In genomic region chr16:94713480-94714094, GRCm38 (mm10) we compare ENCODE assay signal across 8 mouse cellular contexts.
DNase-seq lines count a peak whose midpoint lies in the region; ATAC-seq lines count a peak whose summit lies in the region.

No protein-coding gene starts in this region.

- peak; percentile 90 for DNase-seq in adrenal gland, postnatal 25 days
- peak; percentile 88 for DNase-seq in embryonic facial prominence, embryonic 10.5 days (ENCODE audit: low spot score)
- peak; percentile 86 to 87 for DNase-seq in left cerebral cortex, postnatal 25 days (ENCODE audit: low spot score in 2 of 2)
- DNase-seq in mesoderm, embryonic 11.5 days (ENCODE audit: low read depth, low spot score): peak; percentile 85
- DNase-seq in right cerebral cortex, postnatal 4 days: peak; percentile 91
- DNase-seq in urinary bladder, postnatal 4 days (ENCODE audit: low spot score in 2 of 2): peak; percentile 80 to 84

- ATAC-seq in granulocyte monocyte progenitor cell, adult 5-6 weeks (replicated peaks; ENCODE audit: poor library complexity, severe bottlenecking): peak; percentile 85
- peak; percentile 97 for ATAC-seq in intestine, embryonic 16.5 days

- H3K9ac ChIP-seq in intestine, embryonic 16.5 days (ENCODE audit: low read depth, low read length): peak overlapping the region; percentile 53; the same call in 1 of the 2 replicates

- peak overlapping the region; percentile 43 for H3K4me3 ChIP-seq in embryonic facial prominence, embryonic 10.5 days
- H3K4me3 ChIP-seq in intestine, embryonic 16.5 days (ENCODE audit: low read length): peak overlapping the region; percentile 36

- peaks cover 7% of the 10 kb centered on the region for H3K27me3 ChIP-seq in embryonic facial prominence, embryonic 10.5 days (replicated peaks; ENCODE audit: low read depth, poor library complexity, severe bottlenecking)
- H3K27me3 ChIP-seq in intestine, embryonic 16.5 days (replicated peaks; ENCODE audit: control insufficient read depth, insufficient read depth, low read length): no peaks in the 10 kb centered on the region

- no peaks in the 10 kb centered on the region for H3K36me3 ChIP-seq in embryonic facial prominence, embryonic 10.5 days (replicated peaks)
- H3K36me3 ChIP-seq in intestine, embryonic 16.5 days (ENCODE audit: control insufficient read depth, insufficient read depth, low read length): no peaks in the 10 kb centered on the region

- H3K9me3 ChIP-seq in embryonic facial prominence, embryonic 10.5 days: peaks cover 10% of the 10 kb centered on the region; the same call in 1 of the 2 replicates
- H3K9me3 ChIP-seq in intestine, embryonic 16.5 days (ENCODE audit: control insufficient read depth, low read length): no peaks in the 10 kb centered on the region

- 10% methylated on average over 25 of the region's 25 CpGs for WGBS in embryonic facial prominence, embryonic 10.5 days
- 8% methylated on average over 25 of the region's 25 CpGs for WGBS in intestine, embryonic 16.5 days

- intact Hi-C loops in left cerebral cortex, postnatal 25 days (cut with DNase I): loop anchor here (5.0 kb wide), 1 partner anchor 141 kb away; the partner anchor contains the start of gene Dyrk1a

- H3K27ac ChIP-seq in embryonic facial prominence, embryonic 10.5 days (replicated peaks): no peak overlapping the region
- no peak overlapping the region for H3K27ac ChIP-seq in intestine, embryonic 16.5 days (ENCODE audit: low read length)

- H3K4me1 ChIP-seq in embryonic facial prominence, embryonic 10.5 days: peaks cover 8% of the 10 kb centered on the region
- H3K4me1 ChIP-seq in intestine, embryonic 16.5 days (ENCODE audit: control insufficient read depth, insufficient read depth, low read length): 0 out of 2 replicates have a peak, but pooled peaks cover 2% of the 10 kb centered on the region

- peak overlapping the region; percentile 65 for H3K4me2 ChIP-seq in intestine, embryonic 16.5 days (ENCODE audit: low read depth, low read length)
